Mouse (Mus musculus): ENCODE data around the gene Scyl1.
"Not testable (repeated sequence)": the region's sequence is repeated elsewhere in the genome, so short reads cannot be mapped to it uniquely, and the experiment has no call there.

Scyl1 gene

GRCm38 (mm10) chr19:5803041-5803880, 32.0 kb upstream of the Scyl1 start:
- DNase-seq (ENCODE audit: low spot score) = peak; percentile 100

- DNase-seq (ENCODE audit: low spot score) = no peak
Observed at GRCm38 (mm10) chr19:5802787-5803040, 31.5 kb upstream of the Scyl1 start.

- peak; percentile 96 for DNase-seq (ENCODE audit: low spot score)
Observed at GRCm38 (mm10) chr19:5802011-5802786, 31.0 kb upstream of the Scyl1 start.

- DNase-seq (ENCODE audit: low spot score) = no peak
Observed at GRCm38 (mm10) chr19:5801432-5801964, 30.3 kb upstream of the Scyl1 start.

- no peak for DNase-seq (ENCODE audit: low spot score)
Observed at GRCm38 (mm10) chr19:5800632-5801431, 29.6 kb upstream of the Scyl1 start.

- no peak for DNase-seq (ENCODE audit: low spot score)
Observed at GRCm38 (mm10) chr19:5800350-5800631, 29.1 kb upstream of the Scyl1 start.

- no peak for DNase-seq (ENCODE audit: low spot score)
Observed at GRCm38 (mm10) chr19:5799566-5800349, 28.5 kb upstream of the Scyl1 start.

- no peak for DNase-seq (ENCODE audit: low spot score)
Observed at GRCm38 (mm10) chr19:5798700-5799479, 27.7 kb upstream of the Scyl1 start.

GRCm38 (mm10) chr19:5797381-5798111, 26.3 kb upstream of the Scyl1 start:
- no peak for DNase-seq (ENCODE audit: low spot score)

GRCm38 (mm10) chr19:5796573-5797111, 25.4 kb upstream of the Scyl1 start:
- DNase-seq (ENCODE audit: low spot score) = no peak

- no peak for DNase-seq (ENCODE audit: low spot score)
Observed at GRCm38 (mm10) chr19:5795668-5796572, 24.7 kb upstream of the Scyl1 start.

- no peak for DNase-seq (ENCODE audit: low spot score)
Observed at GRCm38 (mm10) chr19:5794771-5795576, 23.8 kb upstream of the Scyl1 start.

- not testable (repeated sequence) for DNase-seq (ENCODE audit: low spot score)
Observed at GRCm38 (mm10) chr19:5793917-5794770, 22.9 kb upstream of the Scyl1 start.

- DNase-seq (ENCODE audit: low spot score) = peak; percentile 67
Observed at GRCm38 (mm10) chr19:5793116-5793515, 21.9 kb upstream of the Scyl1 start.

- no peak for DNase-seq (ENCODE audit: low spot score)
Observed at GRCm38 (mm10) chr19:5791329-5791728, 20.1 kb upstream of the Scyl1 start.

GRCm38 (mm10) chr19:5789066-5789465, 17.8 kb upstream of the Scyl1 start:
- no peak for DNase-seq (ENCODE audit: low spot score)

- DNase-seq (ENCODE audit: low spot score) = no peak
Observed at GRCm38 (mm10) chr19:5788620-5789019, 17.4 kb upstream of the Scyl1 start.

All from urinary bladder, postnatal 14 days (tissue).